In the genomic region with DNA sequence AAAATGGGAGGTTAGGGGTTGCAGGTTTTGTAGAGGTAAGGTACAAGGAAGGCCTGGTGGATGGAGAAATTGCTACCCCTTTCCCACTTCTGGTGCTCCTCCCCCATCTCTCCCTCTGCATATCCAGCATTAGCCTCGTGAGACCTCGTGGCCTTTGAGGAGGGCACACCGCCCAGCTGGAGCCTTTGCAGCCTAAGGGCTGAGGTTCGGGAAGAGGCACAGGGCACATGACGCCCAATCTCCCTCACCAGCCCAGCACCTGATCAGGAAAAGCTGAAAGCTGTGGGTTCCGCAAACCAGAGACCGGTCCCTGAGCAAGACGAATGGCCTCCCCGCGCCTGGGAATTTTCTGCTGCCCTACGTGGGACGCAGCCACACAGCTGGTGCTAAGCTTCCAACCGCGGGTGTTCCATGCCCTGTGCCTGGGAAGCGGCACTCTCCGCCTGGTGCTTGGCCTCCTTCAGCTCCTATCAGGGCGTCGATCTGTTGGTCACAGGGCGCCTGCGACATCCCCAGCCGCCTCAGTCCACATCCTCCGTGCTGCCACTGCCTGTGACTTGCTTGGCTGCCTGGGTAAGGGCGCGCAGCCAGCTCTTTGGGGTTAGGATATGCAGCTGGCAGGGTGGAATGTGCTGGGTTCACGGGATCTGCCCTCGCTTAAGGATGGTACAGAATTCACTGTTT, we compare ENCODE assay signal across 8 mouse cellular contexts. TPM values are rescaled to one million over a fixed set of nuclear protein-coding genes. Genes with fewer than 3 reads are reported as not detected.
DNase-seq lines count a peak whose midpoint lies in the region; ATAC-seq lines count a peak whose summit lies in the region.

TSS of gene Gpr143 (plus strand) at position 202 of the 684 bp plus-strand sequence.

- H3K4me3 ChIP-seq in embryonic facial prominence, embryonic 12.5 days = peak within 1 kb of the TSS; percentile 17; the same call in 1 of the 2 replicates
- H3K4me3 ChIP-seq in hindbrain, embryonic 15.5 days = peak within 1 kb of the TSS; percentile 26
- 0 out of 2 replicates have a peak within 1 kb of the TSS, but pooled peaks have one; percentile 3 for H3K4me3 ChIP-seq in liver, embryonic 11.5 days (ENCODE audit: low read depth, low read length)
- peak within 1 kb of the TSS; percentile 25 for H3K4me3 ChIP-seq in neural tube, embryonic 15.5 days (replicated peaks)

- no peaks in the 10 kb centered on the region for H3K4me1 ChIP-seq in embryonic facial prominence, embryonic 12.5 days
- no peaks in the 10 kb centered on the region for H3K4me1 ChIP-seq in hindbrain, embryonic 15.5 days (replicated peaks)
- H3K4me1 ChIP-seq in liver, embryonic 11.5 days (replicated peaks; ENCODE audit: control insufficient read depth, insufficient read depth, low read length) = no peaks in the 10 kb centered on the region
- H3K4me1 ChIP-seq in neural tube, embryonic 15.5 days = peaks cover 3% of the 10 kb centered on the region; the same call in 1 of the 2 replicates

- H3K4me2 ChIP-seq in embryonic facial prominence, embryonic 12.5 days (replicated peaks) = peak within 1 kb of the TSS; percentile 44
- H3K4me2 ChIP-seq in hindbrain, embryonic 15.5 days = peak within 1 kb of the TSS; percentile 58
- H3K4me2 ChIP-seq in liver, embryonic 11.5 days = peak within 1 kb of the TSS; percentile 48
- peak within 1 kb of the TSS; percentile 55 for H3K4me2 ChIP-seq in neural tube, embryonic 15.5 days

- H3K9ac ChIP-seq in embryonic facial prominence, embryonic 12.5 days = no peak within 1 kb of the TSS
- no peak within 1 kb of the TSS for H3K9ac ChIP-seq in hindbrain, embryonic 15.5 days
- no peak within 1 kb of the TSS for H3K9ac ChIP-seq in liver, embryonic 11.5 days (ENCODE audit: low read depth, low read length)
- peak within 1 kb of the TSS; percentile 28; the same call in 1 of the 2 replicates for H3K9ac ChIP-seq in neural tube, embryonic 15.5 days (replicated peaks)

- H3K9me3 ChIP-seq in embryonic facial prominence, embryonic 12.5 days = no peaks in the 10 kb centered on the region
- no peaks in the 10 kb centered on the region for H3K9me3 ChIP-seq in hindbrain, embryonic 15.5 days
- H3K9me3 ChIP-seq in liver, embryonic 11.5 days (ENCODE audit: control insufficient read depth, low read length) = no peaks in the 10 kb centered on the region
- no peaks in the 10 kb centered on the region for H3K9me3 ChIP-seq in neural tube, embryonic 15.5 days (replicated peaks)

- no peaks in the 10 kb centered on the region for H3K36me3 ChIP-seq in embryonic facial prominence, embryonic 12.5 days
- no peaks in the 10 kb centered on the region for H3K36me3 ChIP-seq in hindbrain, embryonic 15.5 days
- H3K36me3 ChIP-seq in liver, embryonic 11.5 days (ENCODE audit: control insufficient read depth, insufficient read depth, low read length) = no peaks in the 10 kb centered on the region
- H3K36me3 ChIP-seq in neural tube, embryonic 15.5 days = no peaks in the 10 kb centered on the region

- no peak within 1 kb of the TSS for H3K27ac ChIP-seq in embryonic facial prominence, embryonic 12.5 days
- H3K27ac ChIP-seq in hindbrain, embryonic 15.5 days (replicated peaks) = no peak within 1 kb of the TSS
- no peak within 1 kb of the TSS for H3K27ac ChIP-seq in liver, embryonic 11.5 days (ENCODE audit: low read depth, low read length)
- no peak within 1 kb of the TSS for H3K27ac ChIP-seq in neural tube, embryonic 15.5 days (replicated peaks)

- 24% methylated on average over 26 of the region's 26 CpGs for WGBS in embryonic facial prominence, embryonic 12.5 days
- 22% methylated on average over 26 of the region's 26 CpGs for WGBS in hindbrain, embryonic 15.5 days
- WGBS in liver, embryonic 11.5 days = 10% methylated on average over 26 of the region's 26 CpGs
- 20% methylated on average over 26 of the region's 26 CpGs for WGBS in neural tube, embryonic 15.5 days

- DNase-seq in ovary, postnatal 36 days (ENCODE audit: low spot score) = peak; percentile 22
- DNase-seq in ovary, adult 18-20 months (ENCODE audit: low spot score) = no peak
- DNase-seq in liver, embryonic 11.5 days (ENCODE audit: low spot score) = peak; percentile 29
- DNase-seq in frontal cortex, postnatal 25 days (ENCODE audit: low spot score in 2 of 2) = no peak

- ATAC-seq in embryonic facial prominence, embryonic 12.5 days (ENCODE audit: insufficient number of reproducible peaks, insufficient read depth, low FRiP score, low TSS enrichment) = no peak
- ATAC-seq in hindbrain, embryonic 15.5 days (ENCODE audit: low FRiP score, low read depth) = peak; percentile 34; the same call in 1 of the 2 replicates
- no peak for ATAC-seq in liver, embryonic 11.5 days (replicated peaks; ENCODE audit: low FRiP score)
- ATAC-seq in neural tube, embryonic 15.5 days (ENCODE audit: low FRiP score) = peak; percentile 59; the same call in 1 of the 2 replicates
- no peak for ATAC-seq in inflammation-experienced regulatory T-cells, adult 6 months

- H3K27me3 ChIP-seq in embryonic facial prominence, embryonic 12.5 days = peaks cover 18% of the 10 kb centered on the region
- H3K27me3 ChIP-seq in hindbrain, embryonic 15.5 days = peaks cover 4% of the 10 kb centered on the region; the same call in 1 of the 2 replicates
- peaks cover 16% of the 10 kb centered on the region for H3K27me3 ChIP-seq in liver, embryonic 11.5 days (replicated peaks; ENCODE audit: control insufficient read depth, insufficient read depth, low read length)
- peaks cover 10% of the 10 kb centered on the region; the same call in 1 of the 2 replicates for H3K27me3 ChIP-seq in neural tube, embryonic 15.5 days (replicated peaks)

RNA-seq across cellular contexts. Expression of gene Gpr143, which starts in this region (rescaled TPM):
- polyA plus RNA-seq in embryonic facial prominence, embryonic 12.5 days (2016; fragmentation: Nextera tagmentation; extraction: Ambion mirVana) = 0.51 and 0.56 TPM in 2 replicates
- polyA plus RNA-seq in hindbrain, embryonic 15.5 days (2015; fragmentation: Nextera tagmentation; extraction: Ambion mirVana) = 0.25 and 0.35 TPM in 2 replicates
- not detected in 2 replicates for polyA plus RNA-seq in liver, embryonic 11.5 days (2014; fragmentation: Nextera tagmentation; extraction: Ambion mirVana)
- polyA plus RNA-seq in neural tube, embryonic 15.5 days (2015; fragmentation: Nextera tagmentation; extraction: Ambion mirVana) = 0.41 and 0.44 TPM in 2 replicates
- not detected for polyA plus RNA-seq in inflammation-experienced regulatory T-cells, adult 6 months (2017; shearing (Covaris generic))

Comparison
In these comparisons a context has a peak if more than half of its experiments do, and no peak if none do; other contexts are left out.
1. Peak in ATAC-seq, H3K4me3 ChIP-seq and H3K4me2 ChIP-seq in hindbrain, embryonic 15.5 days; RNA of the gene not detected or under 1 TPM.
2. Peak in DNase-seq, H3K4me3 ChIP-seq and H3K4me2 ChIP-seq in liver, embryonic 11.5 days; RNA of the gene not detected or under 1 TPM.
3. Peak in ATAC-seq, H3K4me3 ChIP-seq, H3K9ac ChIP-seq and H3K4me2 ChIP-seq in neural tube, embryonic 15.5 days; RNA of the gene not detected or under 1 TPM.